ENCODE assay signal across 10 mouse cellular contexts in genomic region chr13:99395531-99395930, GRCm38 (mm10). TPM values are rescaled to one million over a fixed set of nuclear protein-coding genes. Genes with fewer than 3 reads are reported as not detected.
A peak's percentile ranks its signal among the peaks of the same experiment; 100 is the strongest.
DNase-seq lines count a peak whose midpoint lies in the region; ATAC-seq and TF ChIP-seq lines count a peak whose summit lies in the region.
"Had no signal": no experiment of that assay in that cellular context is flagged by ENCODE, and none has a peak within 500 bp of the region (broad histone marks: within the 10 kb centered on the region; RNA-seq: fewer than 3 reads in every experiment).

No protein-coding gene starts in this region.

- TF ChIP-seq CTCF in forebrain, postnatal 0 days (IDR thresholded peaks at IDR 0.05; ENCODE audit: low read depth): no peak

- no peak overlapping the region for H3K4me2 ChIP-seq in forebrain, postnatal 0 days (ENCODE audit: low read depth)
- no peak overlapping the region for H3K4me2 ChIP-seq in kidney, embryonic 14.5 days (replicated peaks; ENCODE audit: low read depth, low read length)
- H3K4me2 ChIP-seq in midbrain, embryonic 12.5 days (replicated peaks): peak overlapping the region; percentile 45

- H3K4me1 ChIP-seq in forebrain, embryonic 10.5 days: peaks cover 49% of the 10 kb centered on the region
- H3K4me1 ChIP-seq in forebrain, postnatal 0 days (ENCODE audit: insufficient read depth): peaks cover 5% of the 10 kb centered on the region; the same call in 1 of the 2 replicates
- 0 out of 2 replicates have a peak, but pooled peaks cover 9% of the 10 kb centered on the region for H3K4me1 ChIP-seq in kidney, embryonic 14.5 days (ENCODE audit: control insufficient read depth, insufficient read depth, low read length)
- H3K4me1 ChIP-seq in midbrain, embryonic 12.5 days: peaks cover 38% of the 10 kb centered on the region

- peaks cover 24% of the 10 kb centered on the region for H3K36me3 ChIP-seq in forebrain, embryonic 10.5 days (replicated peaks)
- H3K36me3 ChIP-seq in forebrain, postnatal 0 days (ENCODE audit: insufficient read depth): no peaks in the 10 kb centered on the region
- peaks cover 5% of the 10 kb centered on the region; the same call in 1 of the 2 replicates for H3K36me3 ChIP-seq in kidney, embryonic 14.5 days (ENCODE audit: control insufficient read depth, insufficient read depth, low read length)
- no peaks in the 10 kb centered on the region for H3K36me3 ChIP-seq in midbrain, embryonic 12.5 days

- 0 out of 2 replicates have a peak overlapping the region, but pooled peaks have one; percentile 5 for H3K4me3 ChIP-seq in forebrain, embryonic 10.5 days
- H3K4me3 ChIP-seq in forebrain, postnatal 0 days (ENCODE audit: low read depth, low read length): no peak overlapping the region
- no peak overlapping the region for H3K4me3 ChIP-seq in kidney, embryonic 14.5 days (ENCODE audit: low read length)
- 0 out of 2 replicates have a peak overlapping the region, but pooled peaks have one; percentile 13 for H3K4me3 ChIP-seq in midbrain, embryonic 12.5 days

- no peak for ATAC-seq in forebrain, postnatal 0 days
- no peak for ATAC-seq in kidney, embryonic 14.5 days (ENCODE audit: low FRiP score, low TSS enrichment)
- peak; percentile 47; the same call in 1 of the 2 replicates for ATAC-seq in midbrain, embryonic 12.5 days (ENCODE audit: low FRiP score, low read depth)
- ATAC-seq in megakaryocyte progenitor cell, adult 5-6 weeks (replicated peaks; ENCODE audit: poor library complexity): no peak

- H3K9ac ChIP-seq in forebrain, postnatal 0 days: no peak overlapping the region
- peak overlapping the region; percentile 23; the same call in 1 of the 2 replicates for H3K9ac ChIP-seq in kidney, embryonic 14.5 days (ENCODE audit: low read depth, low read length)
- peak overlapping the region; percentile 29; the same call in 1 of the 2 replicates for H3K9ac ChIP-seq in midbrain, embryonic 12.5 days (replicated peaks)

- H3K27ac ChIP-seq in forebrain, embryonic 10.5 days: peak overlapping the region; percentile 78
- H3K27ac ChIP-seq in forebrain, postnatal 0 days (ENCODE audit: low read depth, low read length): no peak overlapping the region
- H3K27ac ChIP-seq in kidney, embryonic 14.5 days (ENCODE audit: low read depth, low read length): no peak overlapping the region; the same call in 1 of the 2 replicates
- peak overlapping the region; percentile 56 for H3K27ac ChIP-seq in midbrain, embryonic 12.5 days (replicated peaks)

- WGBS in forebrain, embryonic 10.5 days: 34% methylated on average over 12 of the region's 12 CpGs
- 39% methylated on average over 12 of the region's 12 CpGs for WGBS in forebrain, postnatal 0 days
- whole genome bisulfite sequencing in kidney, embryonic 14.5 days: 62% methylated on average over 12 of the region's 12 CpGs
- 20% methylated on average over 12 of the region's 12 CpGs for WGBS in midbrain, embryonic 12.5 days

- no peaks in the 10 kb centered on the region for H3K9me3 ChIP-seq in forebrain, embryonic 10.5 days
- no peaks in the 10 kb centered on the region for H3K9me3 ChIP-seq in forebrain, postnatal 0 days (ENCODE audit: low read length)
- H3K9me3 ChIP-seq in kidney, embryonic 14.5 days (ENCODE audit: control insufficient read depth, low read length): no peaks in the 10 kb centered on the region
- no peaks in the 10 kb centered on the region for H3K9me3 ChIP-seq in midbrain, embryonic 12.5 days

- H3K27me3 ChIP-seq in forebrain, embryonic 10.5 days (ENCODE audit: poor library complexity, severe bottlenecking): no peaks in the 10 kb centered on the region
- H3K27me3 ChIP-seq in forebrain, postnatal 0 days (ENCODE audit: insufficient read depth, low read length): no peaks in the 10 kb centered on the region
- H3K27me3 ChIP-seq in kidney, embryonic 14.5 days (ENCODE audit: control insufficient read depth, insufficient read depth, low read length): no peaks in the 10 kb centered on the region
- no peaks in the 10 kb centered on the region for H3K27me3 ChIP-seq in midbrain, embryonic 12.5 days

- DNase-seq in forebrain, embryonic 10.5 days (ENCODE audit: extremely low spot score, low spot score): no peak
- DNase-seq in forebrain, postnatal 0 days: no peak
- DNase-seq in kidney, adult 8-10 months: no peak
- DNase-seq in embryo, embryonic 11 days: peak; percentile 49
- DNase-seq in ovary, postnatal 10 days (ENCODE audit: low spot score): no peak
- DNase-seq: adrenal gland, postnatal 14 days; kidney, adult 9 months had no signal

RNA-seq across cellular contexts. Expression of gene Mrps27, which starts 50.9 kb away (rescaled TPM):
- polyA plus RNA-seq in forebrain, embryonic 10.5 days (2016; fragmentation: Nextera tagmentation; extraction: Ambion mirVana): 84.1 and 85.3 TPM in 2 replicates
- total RNA-seq in forebrain, postnatal 0 days (2014; rRNA removed): 21.9 and 23.9 TPM in 2 replicates
- 39.1 and 39.6 TPM in 2 replicates for polyA plus RNA-seq in forebrain, postnatal 0 days (2015; fragmentation: Nextera tagmentation; extraction: Ambion mirVana)
- 53.6 and 70.3 TPM in 2 replicates for polyA plus RNA-seq in kidney, embryonic 14.5 days (2014; fragmentation: Nextera tagmentation; extraction: Ambion mirVana)
- polyA plus RNA-seq in midbrain, embryonic 12.5 days (2016; fragmentation: Nextera tagmentation; extraction: Ambion mirVana): 46.7 and 49.3 TPM in 2 replicates
- total RNA-seq in megakaryocyte progenitor cell, adult 5-6 weeks (2015): 20.1 and 22.1 TPM in 2 replicates
- total RNA-seq in megakaryocyte progenitor cell, adult 5-6 weeks (2017): 28.6 and 30.7 TPM in 2 replicates

RNA-seq across cellular contexts. Expression of gene Ptcd2, which starts 51.0 kb away (rescaled TPM):
- 54.6 and 56.4 TPM in 2 replicates for polyA plus RNA-seq in forebrain, embryonic 10.5 days (2016; fragmentation: Nextera tagmentation; extraction: Ambion mirVana)
- total RNA-seq in forebrain, postnatal 0 days (2014; rRNA removed): 47.6 and 50.6 TPM in 2 replicates
- polyA plus RNA-seq in forebrain, postnatal 0 days (2015; fragmentation: Nextera tagmentation; extraction: Ambion mirVana): 57.6 and 59.2 TPM in 2 replicates
- 57.5 and 59.1 TPM in 2 replicates for polyA plus RNA-seq in kidney, embryonic 14.5 days (2014; fragmentation: Nextera tagmentation; extraction: Ambion mirVana)
- 47.8 and 48.4 TPM in 2 replicates for polyA plus RNA-seq in midbrain, embryonic 12.5 days (2016; fragmentation: Nextera tagmentation; extraction: Ambion mirVana)
- 43.6 and 48.4 TPM in 2 replicates for total RNA-seq in megakaryocyte progenitor cell, adult 5-6 weeks (2015)
- total RNA-seq in megakaryocyte progenitor cell, adult 5-6 weeks (2017): 64.4 and 73.5 TPM in 2 replicates

Comparison
In these comparisons a context has a peak if more than half of its experiments do, and no peak if none do; other contexts are left out.
1. H3K27ac ChIP-seq: peak in forebrain, embryonic 10.5 days (single experiment) and midbrain, embryonic 12.5 days (single experiment); none in forebrain, postnatal 0 days (single experiment) and kidney, embryonic 14.5 days (single experiment).
2. H3K4me3 ChIP-seq: peak in forebrain, embryonic 10.5 days (single experiment) and midbrain, embryonic 12.5 days (single experiment); none in forebrain, postnatal 0 days (single experiment) and kidney, embryonic 14.5 days (single experiment).